Mouse (Mus musculus) kidney, postnatal 14 days (tissue): Measurements from ENCODE around the gene Rilpl1.
"Not testable (repeated sequence)": the region's sequence is repeated elsewhere in the genome, so short reads cannot be mapped to it uniquely, and the experiment has no call there.

ENCODE experiments used
- DNase-seq: peaks from one replicate; pipeline ENCODE4 v3.0.0; 2022; ENCODE audit warnings: mixed read lengths

Gene Rilpl1

GRCm38 (mm10) chr5:124529191-124529651 is 2.0 kb downstream of the Rilpl1 start:
- peak; percentile 63 for DNase-seq

GRCm38 (mm10) chr5:124528791-124529190 is 2.4 kb downstream of the Rilpl1 start:
- DNase-seq, result peak; percentile 31

GRCm38 (mm10) chr5:124528351-124528750 is 2.8 kb downstream of the Rilpl1 start:
- no peak for DNase-seq

- no peak for DNase-seq
Measured at GRCm38 (mm10) chr5:124524943-124525342, 6.2 kb downstream of the Rilpl1 start.

GRCm38 (mm10) chr5:124523032-124523431 is 8.2 kb downstream of the Rilpl1 start:
- DNase-seq, result no peak

- no peak for DNase-seq
Measured at GRCm38 (mm10) chr5:124521588-124521987, 9.6 kb downstream of the Rilpl1 start.

GRCm38 (mm10) chr5:124518648-124519047 is 12.5 kb downstream of the Rilpl1 start:
- no peak for DNase-seq

- DNase-seq, result no peak
Measured at GRCm38 (mm10) chr5:124515789-124516188, 15.4 kb downstream of the Rilpl1 start.

GRCm38 (mm10) chr5:124510536-124511050 is 20.6 kb downstream of the Rilpl1 start:
- no peak for DNase-seq

GRCm38 (mm10) chr5:124509742-124510237 is 21.4 kb downstream of the Rilpl1 start:
- DNase-seq, result peak; percentile 88

- DNase-seq, result peak; percentile 33
Measured at GRCm38 (mm10) chr5:124509200-124509599, 22.0 kb downstream of the Rilpl1 start.

GRCm38 (mm10) chr5:124506731-124507359 is 24.3 kb downstream of the Rilpl1 start:
- DNase-seq, result no peak

GRCm38 (mm10) chr5:124505235-124505634 is 26.0 kb downstream of the Rilpl1 start:
- no peak for DNase-seq

- no peak for DNase-seq
Measured at GRCm38 (mm10) chr5:124503742-124504141, 27.4 kb downstream of the Rilpl1 start.

GRCm38 (mm10) chr5:124501541-124501940 is 29.6 kb downstream of the Rilpl1 start:
- DNase-seq, result no peak

- DNase-seq, result no peak
Measured at GRCm38 (mm10) chr5:124500573-124500972, 30.6 kb downstream of the Rilpl1 start.

- DNase-seq, result not testable (repeated sequence)
Measured at GRCm38 (mm10) chr5:124500037-124500436, 31.2 kb downstream of the Rilpl1 start.

- no peak for DNase-seq
Measured at GRCm38 (mm10) chr5:124499001-124499400, 32.2 kb downstream of the Rilpl1 start.

- peak; percentile 68 for DNase-seq
Measured at GRCm38 (mm10) chr5:124498221-124498876, 32.8 kb downstream of the Rilpl1 start.

GRCm38 (mm10) chr5:124496614-124497514 is 34.3 kb downstream of the Rilpl1 start:
- no peak for DNase-seq

- DNase-seq, result no peak
Measured at GRCm38 (mm10) chr5:124495547-124495946, 35.6 kb downstream of the Rilpl1 start.

- no peak for DNase-seq
Measured at GRCm38 (mm10) chr5:124493455-124493854, 37.7 kb downstream of the Rilpl1 start.

- DNase-seq, result no peak
Measured at GRCm38 (mm10) chr5:124492618-124493017, 38.6 kb downstream of the Rilpl1 start.
